Mouse (Mus musculus): ENCODE results near the gene Ssh1.

The Ssh1 gene

DNA sequence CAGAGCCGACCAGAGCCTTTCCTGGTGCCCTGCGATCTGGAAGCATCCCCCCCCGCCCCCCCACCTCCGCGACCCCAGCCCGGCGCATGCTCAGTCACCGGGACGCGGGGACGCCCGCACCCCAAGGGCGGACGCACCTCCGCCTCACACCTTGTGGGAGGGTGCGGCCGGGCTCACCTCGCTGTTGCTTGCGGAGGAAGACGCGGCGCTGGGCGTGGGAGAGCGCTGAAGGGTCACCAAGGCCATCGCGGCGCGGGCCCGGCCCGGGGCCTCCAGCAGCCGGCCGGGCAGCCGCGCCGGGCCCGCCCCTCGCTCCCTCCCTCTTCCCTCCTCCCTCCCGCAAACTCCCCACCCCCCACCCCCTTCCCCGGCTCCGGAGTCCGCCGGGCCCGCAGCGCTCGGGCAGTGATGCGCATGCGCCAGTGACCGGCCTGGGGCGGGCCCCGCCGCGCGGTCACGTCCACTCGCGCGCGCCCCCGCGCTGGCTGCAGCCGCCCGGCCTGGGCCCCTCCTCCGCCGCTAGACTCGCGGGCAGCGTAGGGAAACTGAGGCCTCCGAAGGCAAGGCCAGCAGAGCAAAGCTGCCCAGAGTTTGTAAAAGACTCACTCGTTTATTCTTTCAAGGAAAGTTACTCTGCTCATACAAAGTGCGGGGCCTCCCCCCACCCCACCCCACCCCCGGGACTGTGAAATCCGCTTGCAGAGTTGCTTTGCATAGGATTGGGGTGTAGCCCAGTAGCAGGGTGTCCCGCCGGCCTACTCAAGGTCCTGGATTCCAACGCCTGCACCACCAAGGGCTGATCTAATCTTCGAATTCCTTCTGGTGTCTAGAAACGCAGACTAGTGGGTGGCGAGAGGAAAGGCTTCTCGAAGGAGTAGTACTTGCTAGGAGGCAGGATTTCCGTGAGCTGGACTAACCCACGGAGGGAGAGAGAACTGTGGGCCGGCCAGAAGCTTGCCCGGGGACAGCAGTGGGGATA, at the start of gene Ssh1:
Ssh1 (minus strand) TSS at position 408 of the 979 bp plus-strand sequence.
- DNase-seq = peak; percentile 85

- no peak for DNase-seq
Observed at GRCm38 (mm10) chr5:114041327-114041930, 47.7 kb upstream of the Ssh1 start.

DNA sequence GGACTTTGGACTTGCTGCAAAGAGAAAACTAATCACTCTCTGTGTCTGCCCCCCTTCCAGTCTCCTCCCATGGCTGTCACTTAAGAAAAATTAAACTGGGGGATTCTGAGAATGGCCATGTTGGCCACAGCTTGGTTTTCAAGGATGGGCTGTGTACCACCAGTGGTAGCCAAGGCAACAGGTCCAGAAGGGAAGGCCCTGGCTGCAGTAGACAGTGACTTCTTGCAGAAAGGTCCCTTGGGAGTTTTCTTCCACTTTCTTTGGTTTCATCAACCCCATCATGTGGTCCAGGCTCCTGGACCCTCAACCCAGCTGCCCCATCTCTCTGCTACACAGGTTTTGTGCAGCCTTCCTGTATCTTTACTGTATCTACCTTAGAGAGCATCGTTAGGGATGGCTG, 47.2 kb upstream of the Ssh1 start:
- no peak for DNase-seq

DNA sequence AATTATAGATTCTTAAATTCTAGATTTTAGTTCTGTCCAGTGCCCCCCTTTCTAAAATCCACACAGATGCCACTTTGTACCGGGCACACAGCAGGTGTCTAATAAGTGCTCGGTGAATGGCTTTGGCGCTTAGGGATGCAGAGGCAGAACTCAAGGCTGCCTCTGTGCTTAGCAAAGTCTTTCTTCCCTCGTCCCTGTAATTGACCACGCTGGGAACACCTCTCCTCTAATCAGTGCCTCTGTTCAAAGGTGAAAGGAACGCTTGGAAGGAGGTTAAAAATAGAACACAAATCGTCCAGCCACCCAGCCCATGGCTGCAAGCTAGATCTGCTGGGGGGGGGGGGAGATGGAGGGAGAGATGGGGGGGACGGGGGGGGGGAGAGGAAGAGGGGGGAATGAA, 46.8 kb upstream of the Ssh1 start:
- DNase-seq = no peak

GRCm38 (mm10) chr5:114035111-114035510, 41.4 kb upstream of the Ssh1 start:
- DNase-seq = peak; percentile 68

- peak; percentile 38 for DNase-seq
Observed at GRCm38 (mm10) chr5:114034393-114034792, 40.7 kb upstream of the Ssh1 start.

GRCm38 (mm10) chr5:114032161-114032763, 38.6 kb upstream of the Ssh1 start:
- DNase-seq = no peak

DNA sequence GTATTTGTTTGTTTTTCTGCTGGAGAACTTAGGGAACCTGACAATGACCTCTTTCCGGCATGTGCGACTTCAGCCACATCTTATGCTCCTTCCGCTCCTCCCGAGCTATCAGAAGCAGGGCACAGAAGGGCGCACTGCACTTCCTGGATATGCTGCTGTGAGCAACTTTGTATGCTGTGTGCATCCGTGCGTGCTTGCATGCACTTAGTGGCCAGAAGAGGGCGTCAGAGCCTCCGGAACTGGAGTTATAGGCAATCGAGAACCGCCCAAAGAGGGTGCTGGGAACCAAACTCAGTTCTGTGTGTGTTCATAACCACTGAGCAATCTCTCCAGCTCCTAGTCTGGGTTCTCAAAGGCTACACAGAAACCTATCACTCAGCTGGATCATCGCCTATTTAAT, 37.0 kb upstream of the Ssh1 start:
- DNase-seq = no peak

DNA sequence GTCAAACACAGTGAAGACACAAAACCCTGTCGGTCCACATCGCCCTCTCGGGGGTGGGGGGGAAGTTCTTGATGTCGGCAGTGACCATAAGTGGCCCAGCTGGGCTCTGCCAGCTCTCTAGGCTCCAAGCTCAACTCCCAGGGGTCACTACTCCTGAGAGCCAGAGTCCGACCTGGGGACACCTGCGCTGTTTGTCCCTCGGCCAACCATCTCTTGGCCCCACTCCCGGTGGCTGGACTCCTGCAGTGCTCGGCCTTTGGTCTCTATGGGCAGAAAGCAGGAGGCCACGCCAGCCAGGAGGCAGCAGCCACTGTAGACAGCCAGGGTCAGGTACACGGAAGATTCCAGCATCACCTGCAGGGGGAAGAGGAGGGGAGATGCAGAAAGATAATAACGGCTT, 34.4 kb upstream of the Ssh1 start:
- peak; percentile 93 for DNase-seq

GRCm38 (mm10) chr5:114027217-114027944, 33.7 kb upstream of the Ssh1 start:
- DNase-seq = no peak

GRCm38 (mm10) chr5:114024885-114025284, 31.2 kb upstream of the Ssh1 start:
- no peak for DNase-seq

DNA sequence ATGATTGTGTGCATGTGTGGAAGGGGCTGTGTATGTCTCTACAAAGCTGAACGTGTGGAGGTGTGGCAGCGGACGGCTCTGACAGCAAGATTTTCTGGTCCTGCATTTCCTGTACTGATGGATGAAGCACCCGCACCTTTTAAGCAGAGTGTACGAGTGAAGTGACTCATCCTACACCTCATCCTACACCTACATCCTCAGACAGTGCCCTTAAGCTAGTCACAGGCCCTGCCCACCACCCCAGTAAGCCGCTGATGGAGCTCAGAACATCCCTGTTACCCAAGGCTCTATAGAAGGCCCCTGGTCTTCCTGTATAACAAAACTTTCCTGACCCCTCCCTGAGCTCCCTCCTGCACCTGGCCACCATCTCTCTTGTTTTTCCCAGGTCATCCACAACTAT, 30.7 kb upstream of the Ssh1 start:
- DNase-seq = no peak

GRCm38 (mm10) chr5:114015121-114015520, 21.4 kb upstream of the Ssh1 start:
- no peak for DNase-seq

DNA sequence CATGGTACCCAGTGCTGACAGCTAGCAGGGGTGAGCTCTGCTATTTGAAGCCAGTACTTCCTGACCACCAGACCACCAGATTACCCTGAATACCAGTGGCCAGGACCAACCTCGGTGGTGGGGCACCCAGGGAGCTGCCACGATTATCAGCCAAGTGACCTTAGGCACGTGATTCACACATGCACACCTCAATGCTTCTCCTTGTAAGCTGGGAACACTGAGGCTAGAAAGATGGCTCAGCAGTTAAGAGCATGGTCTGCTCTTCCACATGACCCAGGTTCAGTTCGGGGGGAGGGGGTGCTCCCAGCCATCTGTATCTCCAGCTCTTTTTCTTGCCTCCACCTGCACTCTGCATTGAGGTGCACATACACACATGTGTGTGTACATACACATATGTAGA, 15.4 kb upstream of the Ssh1 start:
- DNase-seq = peak; percentile 79

- DNase-seq = no peak
Observed at GRCm38 (mm10) chr5:114007753-114008453, 14.2 kb upstream of the Ssh1 start.

DNA sequence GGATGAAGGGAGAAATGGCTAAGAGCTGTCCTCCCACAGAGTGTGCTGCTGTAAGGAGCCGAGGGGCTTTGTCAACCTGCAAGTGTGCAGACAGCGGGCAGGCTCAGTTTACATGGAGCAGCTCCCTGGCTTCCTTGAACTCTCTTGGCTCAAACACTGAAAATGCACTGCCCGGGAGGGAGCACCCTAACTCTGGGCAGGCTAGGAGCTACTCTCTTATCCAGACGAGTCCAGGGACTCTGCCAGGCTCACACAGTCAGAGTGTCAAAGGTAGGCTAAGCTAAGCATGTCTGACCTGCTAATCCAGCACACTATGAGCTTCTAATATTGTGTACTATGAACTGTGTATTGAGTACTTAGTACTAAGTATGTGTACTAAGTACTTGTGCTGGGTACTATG, 13.3 kb upstream of the Ssh1 start:
- DNase-seq = no peak

- no peak for DNase-seq
Observed at GRCm38 (mm10) chr5:114005100-114005499, 11.4 kb upstream of the Ssh1 start.

GRCm38 (mm10) chr5:114004573-114004972, 10.9 kb upstream of the Ssh1 start:
- DNase-seq = peak; percentile 65

- peak; percentile 94 for DNase-seq
Observed at GRCm38 (mm10) chr5:114003542-114003941, 9.8 kb upstream of the Ssh1 start, which contains the start of gene Dao. TSS of gene Dao (plus strand) at chr5:114003703.

GRCm38 (mm10) chr5:113999382-113999781, 5.7 kb upstream of the Ssh1 start:
- DNase-seq = peak; percentile 72

DNA sequence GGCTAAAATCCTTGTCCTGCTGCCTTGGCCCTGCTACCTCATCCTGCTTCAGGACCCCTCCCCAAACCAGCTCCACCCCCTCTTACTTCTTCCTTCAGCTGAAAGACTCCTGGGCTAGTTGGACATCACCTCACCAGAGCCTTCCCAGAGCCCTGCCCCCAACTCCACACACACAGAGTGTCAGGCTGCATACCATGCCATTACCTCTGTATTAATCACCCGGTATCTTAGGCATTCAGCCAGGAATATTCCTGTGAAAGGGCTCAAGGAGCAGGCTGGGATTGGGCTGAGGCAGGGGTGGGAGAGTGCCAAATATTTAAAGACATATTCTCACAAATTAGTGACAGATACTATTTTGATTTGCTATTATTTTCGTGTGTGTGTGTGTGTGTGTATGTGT, 2.8 kb upstream of the Ssh1 start:
- DNase-seq = peak; percentile 46

- peak; percentile 46 for DNase-seq
Observed at GRCm38 (mm10) chr5:113993031-113993486, 635 bp downstream of the Ssh1 start.
